Mouse (Mus musculus) right cerebral cortex, postnatal 10 days (tissue): ENCODE results near the gene Itga5.

Experiments used
- DNase-seq, 2 experiments: peaks; one replicate each; pipeline ENCODE4 v3.0.0; 2021; ENCODE audit warnings: low spot score in 2 of 2

Itga5 gene

DNA sequence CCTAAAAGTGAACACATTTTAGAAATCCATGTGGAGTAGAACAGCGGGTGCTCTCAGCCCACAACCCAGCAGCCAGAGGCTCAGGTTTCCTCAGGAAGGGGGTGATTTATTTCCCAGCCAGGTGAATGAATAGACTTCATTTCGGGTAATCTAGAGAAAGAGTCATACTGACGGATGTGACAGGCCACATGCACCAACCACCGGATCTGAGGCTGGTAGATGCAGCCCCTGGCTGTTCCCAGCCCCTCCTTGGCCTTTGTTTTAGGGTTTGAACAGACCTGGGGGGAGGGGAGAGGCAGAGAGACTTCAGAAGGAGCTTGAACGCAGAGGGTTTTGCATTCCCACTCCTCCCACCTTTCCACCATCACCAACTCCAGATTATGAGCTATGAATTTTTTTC lies 70.7 kb downstream of the Itga5 start:
- peak in 1 of 2 experiments; percentile 22 for DNase-seq

- DNase-seq: no peak
Measured at GRCm38 (mm10) chr15:103294649-103295048, 71.9 kb downstream of the Itga5 start.
